Mouse (Mus musculus): Measurements from ENCODE around the gene Dcaf10. TPM values are rescaled to one million over a fixed set of nuclear protein-coding genes. Genes with fewer than 3 reads are reported as not detected.
"Not testable (repeated sequence)": the region's sequence is repeated elsewhere in the genome, so short reads cannot be mapped to it uniquely, and the experiment has no call there.

Gene Dcaf10
- polyA plus RNA-seq, 1 experiment from 2014 or later, result 8.0 TPM

GRCm38 (mm10) chr4:45396211-45396610, 54.3 kb downstream of the Dcaf10 start:
- not testable (repeated sequence) for H3K27ac ChIP-seq (replicated peaks); H3K27me3 ChIP-seq (replicated peaks); H3K9ac ChIP-seq (replicated peaks); H3K9me3 ChIP-seq (replicated peaks); H3K4me3 ChIP-seq (replicated peaks); ATAC-seq (ENCODE audit: low FRiP score); H3K4me2 ChIP-seq; H3K4me1 ChIP-seq
- H3K36me3 ChIP-seq, result peaks cover 33% of the 10 kb centered on the region
- WGBS, result 88% methylated on average over 6 of the region's 6 CpGs

GRCm38 (mm10) chr4:45398315-45398714, 56.4 kb downstream of the Dcaf10 start:
- not testable (repeated sequence) for H3K27me3 ChIP-seq (replicated peaks); H3K4me3 ChIP-seq (replicated peaks); ATAC-seq (ENCODE audit: low FRiP score); H3K4me2 ChIP-seq; H3K9me3 ChIP-seq (replicated peaks); H3K9ac ChIP-seq (replicated peaks); H3K27ac ChIP-seq (replicated peaks); H3K4me1 ChIP-seq
- H3K36me3 ChIP-seq, result peaks cover 48% of the 10 kb centered on the region
- 88% methylated on average over 5 of the region's 5 CpGs for WGBS

GRCm38 (mm10) chr4:45399421-45400210, 57.7 kb downstream of the Dcaf10 start:
- ATAC-seq (ENCODE audit: low FRiP score), result no peak
- peaks cover 58% of the 10 kb centered on the region for H3K36me3 ChIP-seq
- no peak overlapping the region for H3K4me2 ChIP-seq
- H3K9me3 ChIP-seq (replicated peaks), result no peaks in the 10 kb centered on the region
- H3K27me3 ChIP-seq (replicated peaks), result no peaks in the 10 kb centered on the region
- WGBS, result 97% methylated on average over 45 of the region's 45 CpGs
- H3K4me3 ChIP-seq (replicated peaks), result no peak overlapping the region
- no peak overlapping the region for H3K27ac ChIP-seq (replicated peaks)
- H3K4me1 ChIP-seq, result peaks cover 7% of the 10 kb centered on the region; the same call in 1 of the 2 replicates
- no peak overlapping the region for H3K9ac ChIP-seq (replicated peaks)

DNA sequence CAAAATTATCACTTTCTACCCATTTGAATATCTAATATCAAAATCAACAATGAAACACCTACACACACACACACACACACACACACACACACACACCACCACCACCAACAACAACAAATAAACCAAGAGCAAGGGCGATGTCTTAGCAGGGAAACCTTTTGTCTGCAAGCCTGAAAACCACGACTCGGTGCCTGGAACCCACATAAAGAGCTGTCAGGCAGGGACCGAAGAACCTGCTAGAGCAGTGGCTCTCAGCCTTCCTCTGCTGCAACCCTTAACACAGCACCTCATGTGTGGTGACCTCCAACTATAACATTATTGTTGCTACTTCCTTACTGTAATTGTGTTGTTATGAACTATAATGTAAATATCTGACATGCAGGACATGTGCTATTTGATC, 60.4 kb downstream of the Dcaf10 start:
- Histone ChIP-seq H3K4me2 (no peak overlapping the region), H3K9ac (replicated peaks) (no peak overlapping the region), H3K27me3 (replicated peaks) (no peaks in the 10 kb centered on the region), H3K4me3 (replicated peaks) (no peak overlapping the region), H3K27ac (replicated peaks) (no peak overlapping the region), H3K9me3 (replicated peaks) (no peaks in the 10 kb centered on the region), H3K36me3 (peaks cover 51% of the 10 kb centered on the region), H3K4me1 (peaks cover 28% of the 10 kb centered on the region)
- 92% methylated on average over 4 of the region's 4 CpGs for whole genome bisulfite sequencing
- ATAC-seq (ENCODE audit: low FRiP score), result no peak

DNA sequence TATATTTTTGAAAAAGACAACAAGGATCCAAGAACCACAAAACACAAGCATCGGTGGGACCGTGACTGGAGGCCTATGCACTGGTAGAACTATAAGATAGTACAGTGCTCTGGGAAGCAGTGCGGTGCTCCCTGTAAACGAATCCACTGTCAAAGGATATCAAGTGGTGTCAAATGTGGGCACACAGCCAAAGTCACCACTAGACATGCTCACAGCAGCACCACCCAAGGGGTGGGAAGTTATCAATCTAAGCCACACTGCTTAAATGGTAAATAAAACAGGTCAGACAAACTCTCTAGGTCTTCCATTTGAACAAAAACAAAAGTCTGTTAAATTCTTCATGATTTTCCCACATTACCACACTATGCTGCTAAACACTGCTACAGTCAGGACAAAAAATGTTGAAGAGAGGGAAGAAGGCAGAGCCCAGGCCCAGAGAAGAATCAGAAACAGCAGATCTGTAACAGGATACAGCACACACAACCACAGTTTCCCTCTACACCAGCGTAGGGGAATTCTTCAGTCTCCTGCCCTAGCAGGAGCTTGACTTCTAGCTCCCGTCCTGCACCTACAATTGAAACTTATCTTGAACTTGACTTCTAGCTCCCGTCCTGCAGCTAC, 61.1 kb downstream of the Dcaf10 start:
- peaks cover 47% of the 10 kb centered on the region for H3K36me3 ChIP-seq
- no peaks in the 10 kb centered on the region for H3K27me3 ChIP-seq (replicated peaks)
- H3K4me2 ChIP-seq, result no peak overlapping the region
- H3K27ac ChIP-seq (replicated peaks), result no peak overlapping the region
- H3K4me1 ChIP-seq, result peaks cover 32% of the 10 kb centered on the region
- H3K9ac ChIP-seq (replicated peaks), result no peak overlapping the region
- no peak overlapping the region for H3K4me3 ChIP-seq (replicated peaks)
- WGBS, result 86% methylated on average over 7 of the region's 7 CpGs
- no peak for ATAC-seq (ENCODE audit: low FRiP score)
- H3K9me3 ChIP-seq (replicated peaks), result no peaks in the 10 kb centered on the region

GRCm38 (mm10) chr4:45403499-45403878, 61.6 kb downstream of the Dcaf10 start:
- no peak overlapping the region for H3K4me2 ChIP-seq
- no peak overlapping the region for H3K9ac ChIP-seq (replicated peaks)
- ATAC-seq (ENCODE audit: low FRiP score), result no peak
- WGBS, result 91% methylated on average over 7 of the region's 7 CpGs
- no peaks in the 10 kb centered on the region for H3K27me3 ChIP-seq (replicated peaks)
- peaks cover 32% of the 10 kb centered on the region for H3K4me1 ChIP-seq
- no peak overlapping the region for H3K27ac ChIP-seq (replicated peaks)
- H3K9me3 ChIP-seq (replicated peaks), result no peaks in the 10 kb centered on the region
- H3K36me3 ChIP-seq, result peaks cover 42% of the 10 kb centered on the region
- H3K4me3 ChIP-seq (replicated peaks), result no peak overlapping the region

- no peaks in the 10 kb centered on the region for H3K27me3 ChIP-seq (replicated peaks)
- no peak overlapping the region for H3K9ac ChIP-seq (replicated peaks)
- H3K4me1 ChIP-seq, result peaks cover 34% of the 10 kb centered on the region
- H3K27ac ChIP-seq (replicated peaks), result no peak overlapping the region
- 93% methylated on average over 7 of the region's 7 CpGs for WGBS
- H3K36me3 ChIP-seq, result peaks cover 36% of the 10 kb centered on the region
- no peaks in the 10 kb centered on the region for H3K9me3 ChIP-seq (replicated peaks)
- H3K4me2 ChIP-seq, result no peak overlapping the region
- ATAC-seq (ENCODE audit: low FRiP score), result no peak
- no peak overlapping the region for H3K4me3 ChIP-seq (replicated peaks)
These were observed 62.2 kb downstream of the Dcaf10 start for GRCm38 (mm10) chr4:45404086-45404485.

GRCm38 (mm10) chr4:45405315-45405714, 63.4 kb downstream of the Dcaf10 start:
- no peak overlapping the region for H3K9ac ChIP-seq (replicated peaks)
- H3K4me2 ChIP-seq, result no peak overlapping the region
- 48% methylated on average over 7 of the region's 7 CpGs for WGBS
- peaks cover 36% of the 10 kb centered on the region for H3K4me1 ChIP-seq
- H3K4me3 ChIP-seq (replicated peaks), result no peak overlapping the region
- H3K27ac ChIP-seq (replicated peaks), result no peak overlapping the region
- no peaks in the 10 kb centered on the region for H3K9me3 ChIP-seq (replicated peaks)
- H3K36me3 ChIP-seq, result peaks cover 26% of the 10 kb centered on the region
- H3K27me3 ChIP-seq (replicated peaks), result no peaks in the 10 kb centered on the region
- no peak for ATAC-seq (ENCODE audit: low FRiP score)

DNA sequence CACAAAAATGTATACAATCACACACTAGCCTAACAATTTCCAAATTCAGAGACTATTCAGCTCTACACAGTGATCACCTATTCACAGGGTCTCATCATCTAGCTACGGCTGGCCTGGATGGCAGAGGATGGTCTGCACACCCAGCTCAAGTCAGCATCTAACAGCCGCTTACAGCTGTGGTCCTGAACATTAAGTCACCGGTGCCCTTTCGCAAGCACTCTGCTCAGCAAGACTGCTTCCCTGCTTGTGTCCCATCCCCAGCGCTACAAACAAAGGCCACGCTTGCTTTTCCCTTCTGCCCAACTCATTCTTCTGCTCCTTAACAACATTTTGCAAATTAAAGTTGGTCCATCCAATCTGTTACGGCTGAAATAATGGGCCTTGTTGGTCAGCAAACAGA, 64.5 kb downstream of the Dcaf10 start:
- no peak for ATAC-seq (ENCODE audit: low FRiP score)
- H3K36me3 ChIP-seq, result peaks cover 23% of the 10 kb centered on the region
- no peak overlapping the region for H3K4me3 ChIP-seq (replicated peaks)
- H3K4me2 ChIP-seq, result peak overlapping the region; percentile 90
- no peaks in the 10 kb centered on the region for H3K27me3 ChIP-seq (replicated peaks)
- 0 out of 2 replicates have a peak overlapping the region, but pooled peaks have one; percentile 9 for H3K9ac ChIP-seq (replicated peaks)
- WGBS, result 38% methylated on average over 7 of the region's 7 CpGs
- peaks cover 36% of the 10 kb centered on the region for H3K4me1 ChIP-seq
- no peak overlapping the region for H3K27ac ChIP-seq (replicated peaks)
- no peaks in the 10 kb centered on the region for H3K9me3 ChIP-seq (replicated peaks)

- Histone ChIP-seq H3K4me2 (peak overlapping the region; percentile 90), H3K4me1 (peaks cover 36% of the 10 kb centered on the region), H3K4me3 (replicated peaks) (peak overlapping the region; percentile 97), H3K9ac (replicated peaks) (peak overlapping the region; percentile 99), H3K9me3 (replicated peaks) (no peaks in the 10 kb centered on the region), H3K27me3 (replicated peaks) (no peaks in the 10 kb centered on the region), H3K27ac (replicated peaks) (no peak overlapping the region), H3K36me3 (peaks cover 19% of the 10 kb centered on the region)
- 55% methylated on average over 5 of the region's 5 CpGs for WGBS
- no peak for ATAC-seq (ENCODE audit: low FRiP score)
These were observed 65.3 kb downstream of the Dcaf10 start for GRCm38 (mm10) chr4:45407001-45407702.

DNA sequence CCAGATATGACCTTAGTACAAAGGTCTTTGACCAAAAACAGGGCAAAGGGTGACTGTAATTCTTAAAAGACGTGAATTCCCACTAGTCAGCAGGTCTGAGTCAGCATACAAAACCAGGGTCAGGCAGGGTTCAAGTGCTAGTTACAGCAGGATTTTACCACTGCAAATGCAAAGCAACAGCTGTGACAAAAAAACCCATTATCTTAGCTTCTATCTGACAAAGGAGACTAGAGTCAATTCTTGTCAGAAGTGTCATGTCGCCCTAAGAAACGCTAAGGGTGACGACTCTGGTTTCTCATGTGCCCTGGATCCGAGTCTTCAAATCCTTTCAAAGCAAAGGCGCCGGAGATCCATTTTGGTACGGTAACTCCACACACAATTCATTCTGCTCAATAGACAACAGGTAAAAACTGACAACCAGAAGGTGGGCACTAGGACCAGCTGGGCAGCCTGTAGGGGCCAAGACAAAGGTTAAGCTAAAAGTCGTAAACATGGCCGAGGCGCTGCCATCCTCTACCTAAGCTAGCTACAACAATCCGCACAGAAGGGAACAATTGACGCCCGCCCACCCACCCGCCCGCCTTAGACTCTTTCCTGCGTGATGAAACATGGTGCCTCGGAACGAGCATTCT, 65.9 kb downstream of the Dcaf10 start:
- peaks cover 12% of the 10 kb centered on the region for H3K36me3 ChIP-seq
- H3K9me3 ChIP-seq (replicated peaks), result no peaks in the 10 kb centered on the region
- no peaks in the 10 kb centered on the region for H3K27me3 ChIP-seq (replicated peaks)
- WGBS, result under 1% methylated on average over 19 of the region's 19 CpGs
- H3K4me1 ChIP-seq, result peaks cover 36% of the 10 kb centered on the region
- peak overlapping the region; percentile 90 for H3K4me2 ChIP-seq
- H3K4me3 ChIP-seq (replicated peaks), result peak overlapping the region; percentile 97
- peak overlapping the region; percentile 99 for H3K9ac ChIP-seq (replicated peaks)
- peak; percentile 26 for ATAC-seq (ENCODE audit: low FRiP score)
- H3K27ac ChIP-seq (replicated peaks), result peak overlapping the region; percentile 96
